Mouse (Mus musculus) liver, embryonic 12.5 days (tissue): Measurements from ENCODE around the gene Olfr889. TPM values are rescaled to one million over a fixed set of nuclear protein-coding genes. Genes with fewer than 3 reads are reported as not detected.
"Not testable (repeated sequence)": the region's sequence is repeated elsewhere in the genome, so short reads cannot be mapped to it uniquely, and the experiment has no call there.

Experiments
- ATAC-seq: fragments of 200-750 bp; cut with Nextera tagmentation; 2 replicates; pipeline ENCODE4 v1.8.0; 2017; ENCODE audit warnings: moderate number of reproducible peaks, mild to moderate bottlenecking, moderate library complexity
- H3K27ac ChIP-seq: fragments of 300-500 bp; sonication (generic); 2 replicates; pipeline ENCODE4 v1.5.1; 2016; ENCODE audit warnings: mild to moderate bottlenecking
- H3K27me3 ChIP-seq: fragments of 300-500 bp; sonication (generic); replicated peaks from 2 replicates; pipeline ENCODE4 v1.6.1; 2016; ENCODE audit warnings: mild to moderate bottlenecking, moderate library complexity
- H3K36me3 ChIP-seq: fragments of 300-500 bp; sonication (generic); 2 replicates; pipeline ENCODE4 v1.6.1; 2016; ENCODE audit warnings: mild to moderate bottlenecking, moderate library complexity
- H3K4me1 ChIP-seq: fragments of 300-500 bp; sonication (generic); 2 replicates; pipeline ENCODE4 v1.6.1; 2016
- H3K4me2 ChIP-seq: fragments of 300-500 bp; sonication (generic); 2 replicates; pipeline ENCODE4 v1.6.1; 2016; ENCODE audit warnings: mild to moderate bottlenecking, moderate library complexity
- H3K4me3 ChIP-seq: fragments of 300-500 bp; sonication (generic); 2 replicates; pipeline ENCODE4 v1.5.1; 2016; ENCODE audit warnings: mild to moderate bottlenecking, moderate library complexity
- H3K9ac ChIP-seq: fragments of 300-500 bp; sonication (generic); 2 replicates; pipeline ENCODE4 v1.6.1; 2016; ENCODE audit warnings: mild to moderate bottlenecking, moderate library complexity
- H3K9me3 ChIP-seq: fragments of 300-500 bp; sonication (generic); replicated peaks from 2 replicates; pipeline ENCODE4 v1.6.1; 2016; ENCODE audit warnings: mild to moderate bottlenecking, moderate library complexity
- WGBS: fragments of 180-500 bp; shearing (Covaris S2); methylation state at CpG from one replicate; pipeline ENCODE4 v1.1.7; 2016; ENCODE audit not compliant: insufficient replicate concordance; 5-methylcytosine and 5-hydroxymethylcytosine counted together
- polyA plus RNA-seq: library from polyadenylated mRNA; unstranded; fragments of >200 nt; fragmentation: Nextera tagmentation; extraction: Ambion mirVana; gene quantifications from 2 replicates; pipeline ENCODE4 v1.2.1, GENCODE M21; 2016

The Olfr889 gene
- polyA plus RNA-seq = 0.25 and 0.32 TPM in 2 replicates

DNA sequence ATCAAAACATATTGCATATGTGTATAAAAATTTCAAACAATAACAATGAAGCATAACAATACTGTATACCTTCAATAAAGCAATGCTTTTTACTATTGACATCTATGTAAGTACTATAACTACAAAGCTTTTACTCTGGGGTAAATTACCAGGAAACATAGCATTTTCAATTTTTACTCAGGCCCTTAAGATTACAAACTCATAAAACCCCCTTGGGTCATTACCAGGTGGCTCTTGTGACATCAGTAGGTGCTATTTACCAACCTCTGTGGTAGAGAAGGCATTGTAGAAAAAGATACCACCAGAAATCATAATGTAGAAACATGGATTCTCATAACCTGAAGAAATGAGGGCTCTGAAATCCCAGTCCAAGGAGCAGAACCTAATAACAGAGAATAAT lies at the start of gene Olfr889:
Gene Olfr889, plus strand, starts transcription at position 301 of the 400 bp plus-strand sequence.
- ATAC-seq = no peak
- Histone ChIP-seq H3K4me1 (no peaks in the 10 kb centered on the region), H3K27me3 (no peaks in the 10 kb centered on the region), H3K9me3 (no peaks in the 10 kb centered on the region), H3K36me3 (no peaks in the 10 kb centered on the region), H3K4me3 (no peak within 1 kb of the TSS), H3K9ac (no peak within 1 kb of the TSS), H3K4me2 (no peak within 1 kb of the TSS), H3K27ac (no peak within 1 kb of the TSS)

DNA sequence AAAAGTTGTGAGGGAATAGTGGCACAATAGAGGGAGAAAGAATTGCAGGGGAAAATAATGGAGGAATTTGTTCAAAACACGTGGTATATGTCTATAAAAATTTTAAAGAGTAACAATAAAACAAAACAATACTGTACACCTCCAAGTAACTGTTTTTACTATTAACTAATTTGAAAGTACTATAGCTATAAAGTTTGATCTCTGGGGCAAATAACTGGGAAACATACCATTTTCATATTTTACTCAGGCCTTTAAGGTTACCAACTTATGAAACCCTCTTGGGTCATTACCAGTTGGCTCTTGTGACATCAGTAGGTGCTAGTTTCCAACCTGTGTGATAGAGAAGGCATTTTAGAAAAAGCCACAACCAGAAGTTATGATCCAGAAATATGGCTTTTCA lies 31.2 kb upstream of the Olfr889 start, which contains the start of gene Olfr887:
Gene Olfr887, plus strand, starts transcription at position 301 of the 400 bp plus-strand sequence.
- WGBS = 45% methylated on average over 1 of the region's 1 CpGs
- no peaks in the 10 kb centered on the region for H3K4me1 ChIP-seq
- no peaks in the 10 kb centered on the region for H3K27me3 ChIP-seq
- no peak within 1 kb of the TSS for H3K9ac ChIP-seq
- H3K4me2 ChIP-seq = no peak within 1 kb of the TSS
- no peaks in the 10 kb centered on the region for H3K9me3 ChIP-seq
- H3K4me3 ChIP-seq = no peak within 1 kb of the TSS
- no peak within 1 kb of the TSS for H3K27ac ChIP-seq
- H3K36me3 ChIP-seq = no peaks in the 10 kb centered on the region
- no peak for ATAC-seq

DNA sequence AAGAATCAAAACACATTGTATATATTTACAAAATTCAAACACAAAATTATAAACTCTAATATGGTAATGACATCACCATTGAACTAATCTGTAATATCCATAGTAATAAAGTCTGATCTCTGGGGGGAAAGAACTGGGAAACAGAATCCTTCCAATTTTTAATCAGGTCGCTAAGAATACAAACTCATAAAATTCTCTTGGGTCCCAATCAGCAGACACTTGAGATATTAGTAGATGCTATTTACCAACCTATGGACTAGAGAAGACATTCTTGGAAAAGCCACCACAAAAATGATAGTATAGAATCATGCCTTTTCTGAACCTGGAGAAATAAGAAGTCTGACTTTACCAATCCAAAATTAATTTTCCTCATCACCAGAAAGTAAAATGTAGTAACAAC lies 7.2 kb upstream of the Olfr889 start, which contains the start of gene Olfr888:
Gene Olfr888, plus strand, starts transcription at position 301 of the 400 bp plus-strand sequence.
- 63% methylated on average over 1 of the region's 1 CpGs for WGBS
- no peaks in the 10 kb centered on the region for H3K36me3 ChIP-seq
- H3K9ac ChIP-seq = no peak within 1 kb of the TSS
- no peak within 1 kb of the TSS for H3K4me3 ChIP-seq
- no peak within 1 kb of the TSS for H3K27ac ChIP-seq
- no peaks in the 10 kb centered on the region for H3K9me3 ChIP-seq
- no peaks in the 10 kb centered on the region for H3K4me1 ChIP-seq
- no peak within 1 kb of the TSS for H3K4me2 ChIP-seq
- no peak for ATAC-seq
- no peaks in the 10 kb centered on the region for H3K27me3 ChIP-seq

DNA sequence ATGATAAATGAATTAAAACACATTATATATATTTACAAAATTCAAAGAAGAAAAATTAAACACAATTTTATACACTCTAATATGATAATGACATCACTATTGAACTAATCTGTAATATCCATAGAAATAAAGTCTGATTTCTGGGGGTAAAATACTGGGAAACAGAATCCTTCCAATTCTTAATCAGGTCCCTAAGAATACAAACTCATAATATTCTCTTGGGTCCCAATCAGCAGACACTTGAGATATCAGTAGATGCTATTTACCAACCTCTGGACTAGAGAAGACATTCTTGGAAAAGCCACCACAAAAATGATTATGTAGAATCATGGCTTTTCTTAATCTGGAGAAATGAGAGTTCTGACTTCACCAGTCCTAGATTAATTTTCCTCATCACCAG lies 27.2 kb downstream of the Olfr889 start, which contains the start of gene Olfr890:
Gene Olfr890, plus strand, starts transcription at position 301 of the 400 bp plus-strand sequence.
- Histone ChIP-seq H3K27ac (no peak within 1 kb of the TSS), H3K4me2 (no peak within 1 kb of the TSS), H3K9ac (no peak within 1 kb of the TSS), H3K9me3 (no peaks in the 10 kb centered on the region), H3K4me3 (no peak within 1 kb of the TSS), H3K27me3 (no peaks in the 10 kb centered on the region), H3K4me1 (no peaks in the 10 kb centered on the region), H3K36me3 (no peaks in the 10 kb centered on the region)
- ATAC-seq = no peak

DNA sequence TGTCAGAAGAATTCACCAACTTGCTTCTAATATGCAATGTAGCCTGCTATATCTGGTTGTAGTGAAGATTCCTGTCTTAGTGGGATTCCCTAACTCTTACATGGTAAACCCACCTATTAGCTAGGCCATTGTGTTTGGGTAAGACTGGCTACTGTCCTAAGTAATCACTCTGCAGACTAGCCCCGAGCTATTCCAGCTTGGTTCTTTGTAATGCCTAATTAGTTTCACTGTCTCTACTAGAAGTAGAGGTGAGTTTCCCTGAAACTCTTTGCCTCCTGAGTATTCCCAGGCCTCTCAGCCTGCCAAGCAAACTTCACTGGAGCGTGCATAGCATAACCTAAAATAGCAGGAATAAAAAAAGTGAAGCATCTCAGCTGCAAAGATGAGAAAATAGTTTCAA lies 53.3 kb downstream of the Olfr889 start:
- not testable (repeated sequence) for H3K9ac ChIP-seq, H3K4me3 ChIP-seq, H3K9me3 ChIP-seq, H3K4me1 ChIP-seq, ATAC-seq, H3K27me3 ChIP-seq, H3K36me3 ChIP-seq, H3K4me2 ChIP-seq, H3K27ac ChIP-seq
- 39% methylated on average over 2 of the region's 2 CpGs for WGBS

Other genes with a start within 250 kb of the Olfr889 start
- gene Olfr145, start 218.5 kb upstream of the Olfr889 start, polyA plus RNA-seq = not detected in 2 replicates
- not detected in 2 replicates for gene Olfr878, start 197.4 kb upstream of the Olfr889 start, polyA plus RNA-seq
- gene Olfr881, start 123.4 kb upstream of the Olfr889 start, polyA plus RNA-seq = not detected in 2 replicates
- gene Olfr883, start 89.4 kb upstream of the Olfr889 start, polyA plus RNA-seq = not detected in 2 replicates
- not detected in 2 replicates for gene Olfr884, start 68.6 kb upstream of the Olfr889 start, polyA plus RNA-seq
- not detected in 2 replicates for gene Olfr885, start 53.9 kb upstream of the Olfr889 start, polyA plus RNA-seq
- gene Olfr887, start 31.1 kb upstream of the Olfr889 start, polyA plus RNA-seq = not detected in 2 replicates
- not detected in 2 replicates for gene Olfr888, start 7.1 kb upstream of the Olfr889 start, polyA plus RNA-seq
- gene Olfr890, start 27.3 kb downstream of the Olfr889 start, polyA plus RNA-seq = not detected in 2 replicates
- not detected in 2 replicates for gene Olfr891, start 65.6 kb downstream of the Olfr889 start, polyA plus RNA-seq
- not detected in 2 replicates for gene Olfr893, start 93.2 kb downstream of the Olfr889 start, polyA plus RNA-seq
- not detected in 2 replicates for gene Olfr894, start 102.9 kb downstream of the Olfr889 start, polyA plus RNA-seq
- gene Olfr143, start 137.6 kb downstream of the Olfr889 start, polyA plus RNA-seq = not detected in 2 replicates
- gene Olfr895, start 152.7 kb downstream of the Olfr889 start, polyA plus RNA-seq = not detected in 2 replicates
- not detected in 2 replicates for gene Olfr896-ps1, start 175.9 kb downstream of the Olfr889 start, polyA plus RNA-seq
- gene Olfr25, start 213.9 kb downstream of the Olfr889 start, polyA plus RNA-seq = not detected in 2 replicates
- gene Olfr898, start 233.2 kb downstream of the Olfr889 start, polyA plus RNA-seq = not detected in 2 replicates